Mouse (Mus musculus) cerebral cortex, adult 2 months (tissue): Measurements from ENCODE around the gene Myh8.

Experiments
- WGBS: fragments of 180-500 bp; shearing (Covaris S2); methylation state at CpG from one replicate; pipeline ENCODE4 v1.1.7; 2018; 5-methylcytosine and 5-hydroxymethylcytosine counted together

Myh8 gene

DNA sequence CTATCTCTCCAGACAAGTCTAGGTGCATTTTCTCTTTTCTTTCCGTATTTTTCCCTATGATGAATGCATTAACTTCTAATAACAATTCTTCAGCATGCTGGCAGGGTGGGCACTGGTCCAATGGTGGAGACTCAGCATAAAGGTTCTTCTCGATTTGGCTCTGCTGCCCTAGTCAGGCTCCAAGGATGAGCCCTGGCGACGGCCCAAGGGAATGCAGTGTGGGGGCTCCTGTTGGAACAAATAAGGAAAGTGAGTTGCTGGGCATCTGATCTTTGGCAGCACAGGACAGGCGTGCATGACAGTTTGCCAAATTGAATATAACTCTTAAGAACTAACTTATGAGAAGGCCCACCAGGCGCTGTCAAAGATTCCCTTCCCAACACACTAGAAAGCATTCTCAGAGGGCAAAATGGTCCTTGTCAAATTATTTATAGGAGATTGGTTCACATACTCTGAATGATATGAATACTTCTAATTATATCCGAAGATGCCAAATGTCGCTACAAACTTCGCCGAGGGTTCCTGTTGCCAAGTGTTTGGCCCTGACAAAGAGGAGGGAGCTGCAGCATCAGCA is at the start of gene Myh8:
Myh8 (plus strand) TSS at position 524 of the 574 bp plus-strand sequence.
- WGBS, result 61% methylated on average over 10 of the region's 10 CpGs

DNA sequence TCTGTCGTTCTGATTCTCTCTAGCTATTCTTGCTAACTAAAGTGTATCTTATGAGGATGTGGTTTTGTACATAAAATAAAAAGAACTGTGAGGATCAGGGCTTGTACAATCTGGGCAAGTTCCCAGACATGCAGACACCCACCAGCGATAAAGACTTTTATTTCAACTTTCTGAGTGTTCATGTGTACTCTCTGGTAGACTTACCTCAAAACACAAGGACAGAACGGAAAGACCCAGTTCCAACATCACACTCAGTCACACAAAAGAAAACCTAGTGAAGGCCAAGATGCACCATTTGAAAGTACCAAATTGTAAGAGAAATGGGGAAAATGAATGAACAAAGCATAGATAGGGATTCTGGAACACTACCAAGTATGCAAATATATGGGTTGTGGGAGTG is 48.2 kb upstream of the Myh8 start:
- 46% methylated on average over 3 of the region's 3 CpGs for WGBS

- WGBS, result 42% methylated on average over 5 of the region's 5 CpGs
Measured at GRCm38 (mm10) chr11:67229166-67229565, 47.8 kb upstream of the Myh8 start.

DNA sequence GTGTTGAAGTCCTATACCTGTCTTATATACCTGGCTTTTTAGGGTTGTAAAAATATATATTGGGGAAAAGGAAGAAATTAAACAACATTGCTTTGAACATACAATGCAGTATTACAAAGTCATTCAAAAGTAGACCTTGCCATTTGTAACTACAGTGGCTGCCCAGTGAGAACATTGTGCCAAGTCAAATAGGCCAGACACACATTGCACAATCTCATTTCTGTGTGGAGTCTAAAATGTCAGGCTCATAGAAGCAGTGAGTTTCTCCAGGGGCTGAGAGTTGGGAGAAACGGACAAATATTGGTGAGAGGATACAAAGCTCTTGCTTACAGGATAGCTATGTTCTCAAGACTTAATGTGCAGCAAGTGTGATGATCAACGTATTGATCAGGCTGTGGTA is 47.0 kb upstream of the Myh8 start:
- 72% methylated on average over 2 of the region's 2 CpGs for WGBS

- WGBS, result 71% methylated on average over 5 of the region's 5 CpGs
Measured at GRCm38 (mm10) chr11:67235639-67236358, 41.1 kb upstream of the Myh8 start.

DNA sequence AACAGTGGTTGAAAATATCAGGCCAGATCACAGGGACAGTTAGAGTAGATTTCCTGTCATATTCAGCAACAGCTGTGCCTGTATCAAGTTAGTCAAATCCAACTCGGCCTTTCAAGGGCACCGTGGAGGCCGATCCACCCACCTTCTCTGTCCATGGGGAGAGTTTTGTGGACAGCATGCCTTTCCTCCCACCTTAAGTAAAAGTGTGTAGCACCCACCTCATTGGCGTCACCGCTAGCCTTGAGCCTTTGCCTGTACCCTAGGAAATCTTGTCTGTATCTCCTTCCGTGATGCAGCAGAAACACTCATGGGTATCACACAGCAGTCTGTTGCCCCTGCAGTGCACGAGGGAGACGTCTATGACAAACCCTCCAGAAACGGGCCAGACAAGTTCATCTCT is 40.1 kb upstream of the Myh8 start:
- 81% methylated on average over 9 of the region's 9 CpGs for WGBS

DNA sequence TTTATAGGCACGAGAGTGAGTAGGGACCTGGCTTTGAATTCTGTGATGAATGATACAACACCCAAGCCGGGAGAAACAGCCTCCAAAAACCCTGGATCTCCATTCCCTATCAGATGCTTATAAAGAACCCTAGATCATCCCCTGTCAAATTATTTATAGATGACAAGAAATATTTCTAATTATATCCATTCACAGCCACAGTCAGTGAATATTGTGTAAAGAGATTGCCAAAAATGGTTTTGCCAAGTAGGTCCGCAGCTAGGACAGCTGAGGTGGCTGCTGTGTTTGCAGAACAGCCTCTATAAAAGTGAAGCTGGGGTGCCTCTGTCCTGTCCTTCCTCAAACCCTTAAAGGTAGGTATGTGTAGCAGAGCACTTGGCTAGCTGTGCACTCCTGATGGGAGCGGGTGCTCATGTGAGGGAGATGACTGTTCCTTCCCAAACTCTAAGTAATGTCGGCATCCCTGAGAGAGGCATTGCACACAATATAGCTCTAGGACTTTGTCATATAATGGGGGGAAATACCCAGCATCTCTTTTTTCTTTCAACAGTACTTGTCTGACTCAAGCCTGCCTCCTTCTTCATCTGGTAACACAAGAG is 39.3 kb upstream of the Myh8 start, which contains the start of gene Myh4:
Myh4 (plus strand) TSS at position 549 of the 599 bp plus-strand sequence.
- WGBS, result 61% methylated on average over 5 of the region's 5 CpGs

DNA sequence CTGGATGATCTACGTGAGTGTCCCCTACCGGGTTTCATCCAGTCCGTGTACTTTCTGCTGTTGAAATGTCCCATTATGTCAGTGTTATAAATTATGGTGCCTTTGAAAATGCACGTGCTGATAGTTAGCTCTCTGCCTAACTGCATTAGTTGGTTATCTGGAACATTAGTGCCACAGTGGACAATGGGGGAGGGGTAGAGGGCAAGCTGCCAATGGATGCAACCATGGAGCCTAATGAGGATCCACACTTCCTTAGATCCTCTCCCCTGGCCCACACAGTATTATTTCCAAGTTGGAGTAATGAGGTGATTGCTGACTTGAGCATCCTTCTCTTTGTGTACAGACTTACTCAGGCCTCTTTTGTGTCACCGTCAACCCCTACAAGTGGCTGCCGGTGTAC is 35.9 kb upstream of the Myh8 start:
- WGBS, result 86% methylated on average over 6 of the region's 6 CpGs

GRCm38 (mm10) chr11:67253691-67254090 is 23.2 kb upstream of the Myh8 start:
- 69% methylated on average over 4 of the region's 4 CpGs for WGBS

- 94% methylated on average over 7 of the region's 7 CpGs for WGBS
Measured at GRCm38 (mm10) chr11:67257048-67257447, 19.9 kb upstream of the Myh8 start.

DNA sequence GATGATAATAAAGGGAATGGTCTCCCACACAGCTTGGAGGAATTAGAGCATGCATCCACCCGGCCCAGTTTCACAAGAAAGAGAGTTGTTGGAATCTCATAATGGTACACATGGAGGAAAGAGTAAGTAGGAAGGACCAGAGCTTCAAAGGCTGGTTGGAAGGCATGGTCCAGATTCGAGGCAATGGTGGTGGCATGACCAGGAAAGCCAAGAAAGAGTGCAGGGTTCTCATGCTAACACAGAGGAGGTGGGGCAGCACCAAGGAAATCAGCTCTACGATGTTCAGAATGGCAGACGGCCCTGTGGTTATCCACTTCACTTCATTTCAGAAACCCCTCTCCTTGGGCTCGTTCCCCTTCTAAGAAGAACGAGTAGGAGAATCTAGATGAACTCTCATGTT is 16.0 kb upstream of the Myh8 start:
- 90% methylated on average over 6 of the region's 6 CpGs for WGBS

- 42% methylated on average over 1 of the region's 1 CpGs for WGBS
Measured at GRCm38 (mm10) chr11:67293440-67293839, 16.5 kb downstream of the Myh8 start.

- 68% methylated on average over 15 of the region's 15 CpGs for WGBS
Measured at GRCm38 (mm10) chr11:67313733-67314452, 37.0 kb downstream of the Myh8 start.

GRCm38 (mm10) chr11:67321358-67321757 is 44.4 kb downstream of the Myh8 start, which contains the start of gene Myh13:
TSS of gene Myh13 (plus strand) at chr11:67321658.
- WGBS, result 89% methylated on average over 7 of the region's 7 CpGs

- 64% methylated on average over 2 of the region's 2 CpGs for WGBS
Measured at GRCm38 (mm10) chr11:67326536-67326935, 49.6 kb downstream of the Myh8 start.

DNA sequence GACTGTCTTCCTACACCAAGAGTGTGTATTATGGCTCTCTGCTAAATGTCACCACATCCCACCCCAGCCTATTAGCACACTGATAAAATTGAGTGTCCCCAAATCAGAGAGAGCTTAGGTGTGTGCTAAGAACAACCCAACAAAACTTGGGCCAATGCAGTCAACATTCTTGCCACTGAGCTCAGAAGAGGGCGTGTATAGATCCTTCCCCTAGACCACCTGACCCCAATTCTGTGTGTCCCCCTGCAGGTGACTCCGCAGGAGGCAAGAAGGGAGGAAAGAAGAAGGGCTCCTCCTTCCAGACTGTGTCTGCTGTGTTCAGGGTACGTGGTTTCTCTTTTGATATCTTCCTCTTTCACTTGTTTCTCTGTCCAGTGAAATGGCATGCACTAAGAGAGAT is 67.6 kb downstream of the Myh8 start:
- WGBS, result 77% methylated on average over 3 of the region's 3 CpGs

DNA sequence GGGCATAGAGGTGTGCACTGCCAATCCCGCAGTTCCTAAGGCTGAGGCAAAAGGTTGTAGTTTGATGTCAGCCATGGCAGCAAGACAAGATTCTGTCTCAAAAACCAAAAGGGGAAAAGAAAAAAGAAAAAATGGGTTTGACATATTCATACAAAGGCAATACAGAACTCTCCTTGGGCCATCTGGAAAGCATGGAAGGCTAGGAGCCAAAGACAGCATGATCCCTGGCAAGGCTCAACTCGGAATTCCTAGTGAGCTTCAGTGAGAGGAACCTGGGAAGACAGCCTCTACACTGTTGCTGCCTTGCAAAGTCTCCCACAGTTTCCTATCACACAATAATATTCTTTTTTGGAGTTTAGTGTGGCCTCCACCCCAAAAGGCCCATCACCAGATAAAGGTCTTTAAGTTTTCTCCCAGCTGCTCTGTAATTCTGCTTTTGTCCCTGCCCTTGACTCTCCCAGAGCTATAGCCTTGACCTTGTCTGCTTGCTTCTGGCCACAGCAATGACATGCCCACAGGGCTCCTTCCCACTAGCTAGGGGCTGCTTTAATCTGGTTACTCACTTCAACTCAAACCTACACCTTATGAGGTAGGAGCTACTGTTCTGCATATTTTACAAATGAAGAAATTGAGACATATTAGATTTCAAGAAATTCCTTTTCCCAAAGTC is 68.4 kb downstream of the Myh8 start:
- WGBS, result 70% methylated on average over 2 of the region's 2 CpGs

DNA sequence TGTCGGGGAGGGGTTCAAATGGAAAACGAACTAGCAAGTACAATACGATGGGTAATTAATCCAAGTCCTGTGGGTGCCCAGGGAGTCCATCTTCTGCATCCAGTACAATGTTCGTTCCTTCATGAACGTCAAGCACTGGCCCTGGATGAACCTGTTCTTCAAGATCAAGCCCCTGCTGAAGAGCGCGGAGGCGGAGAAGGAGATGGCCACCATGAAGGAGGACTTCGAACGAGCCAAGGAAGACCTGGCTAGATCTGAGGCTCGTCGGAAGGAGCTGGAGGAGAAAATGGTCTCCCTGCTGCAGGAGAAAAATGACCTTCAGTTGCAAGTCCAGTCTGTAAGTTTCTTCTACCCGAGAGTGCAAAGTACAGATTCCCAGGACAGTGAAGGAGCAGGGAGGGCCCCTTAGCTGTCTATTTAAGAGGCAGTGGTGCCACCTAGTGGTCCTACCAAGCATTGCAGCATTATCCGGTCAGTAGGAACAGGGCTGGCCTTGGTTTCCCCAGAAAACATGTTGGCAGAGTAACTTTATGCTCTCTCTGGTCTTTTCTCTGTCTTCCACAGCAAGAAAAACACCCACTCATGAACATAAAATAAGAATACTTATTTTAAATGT is 73.3 kb downstream of the Myh8 start:
- WGBS, result 57% methylated on average over 14 of the region's 14 CpGs

DNA sequence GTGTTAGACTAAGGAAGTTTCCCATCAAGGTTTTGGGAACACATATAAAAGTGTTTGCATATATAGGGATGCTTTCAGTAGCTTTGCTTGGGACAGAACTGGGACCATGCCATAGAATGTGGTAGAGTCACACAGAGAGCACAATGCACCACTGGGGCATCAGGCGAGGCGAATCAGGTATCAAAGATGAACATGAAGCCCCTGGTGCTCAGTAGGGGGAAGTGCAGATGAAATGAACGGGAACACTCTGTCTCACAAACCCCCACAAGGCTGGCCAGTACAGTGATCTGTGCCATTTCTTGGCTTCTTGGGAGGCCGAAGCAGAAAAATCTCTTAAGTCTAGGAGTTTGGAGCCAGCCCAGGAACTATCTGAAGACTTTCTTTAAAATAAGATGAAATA is 76.1 kb downstream of the Myh8 start:
- 55% methylated on average over 4 of the region's 4 CpGs for WGBS

DNA sequence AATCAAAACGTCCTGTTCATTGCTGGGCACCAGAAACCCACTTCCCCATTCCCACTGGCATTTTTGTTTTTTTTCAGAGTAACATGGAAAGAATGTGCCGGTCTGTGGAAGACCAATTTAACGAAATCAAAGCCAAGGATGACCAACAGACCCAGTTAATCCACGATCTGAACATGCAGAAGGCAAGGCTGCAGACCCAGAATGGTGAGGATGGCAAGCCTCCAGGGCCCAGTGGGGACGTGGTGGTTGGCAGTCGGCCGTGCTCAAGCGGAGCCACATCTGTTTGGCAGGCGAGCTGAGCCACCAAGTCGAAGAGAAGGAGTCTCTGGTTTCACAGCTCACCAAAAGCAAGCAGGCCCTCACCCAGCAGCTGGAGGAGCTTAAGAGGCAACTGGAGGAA is 81.1 kb downstream of the Myh8 start:
- 53% methylated on average over 10 of the region's 10 CpGs for WGBS
